ENCODE assay signal across 12 mouse cellular contexts in genomic region chr16:58703382-58704124, GRCm38 (mm10). TPM values are rescaled to one million over a fixed set of nuclear protein-coding genes. Genes with fewer than 3 reads are reported as not detected.
DNase-seq lines count a peak whose midpoint lies in the region; ATAC-seq and TF ChIP-seq lines count a peak whose summit lies in the region.
"Had no signal": no experiment of that assay in that cellular context is flagged by ENCODE, and none has a peak within 500 bp of the region (broad histone marks: within the 10 kb centered on the region; RNA-seq: fewer than 3 reads in every experiment).

No protein-coding gene starts in this region.

- H3K4me1 ChIP-seq in kidney, adult 2 months (ENCODE audit: control insufficient read depth, insufficient read depth, low read length) = peaks cover 5% of the 10 kb centered on the region
- H3K4me1 ChIP-seq in kidney, embryonic 16.5 days (ENCODE audit: insufficient read depth, low read length) = no peaks in the 10 kb centered on the region
- H3K4me1 ChIP-seq in heart, embryonic 15.5 days (replicated peaks) = peaks cover 13% of the 10 kb centered on the region

- no peak for ATAC-seq in kidney, embryonic 16.5 days (ENCODE audit: low FRiP score, low TSS enrichment)
- peak; percentile 31 for ATAC-seq in CD4-positive, CD25-positive, alpha-beta regulatory T cell, adult 4 months
- no peak; the same call in 1 of the 2 replicates for ATAC-seq in heart, embryonic 15.5 days (replicated peaks; ENCODE audit: insufficient number of reproducible peaks, insufficient read depth, low FRiP score, low read depth)

- H3K9ac ChIP-seq in kidney, embryonic 16.5 days (replicated peaks; ENCODE audit: low read length) = no peak overlapping the region
- no peak overlapping the region for H3K9ac ChIP-seq in heart, embryonic 15.5 days

- DNase-seq in kidney, adult 2 months = peak; percentile 72
- peak; percentile 35 for DNase-seq in lung, postnatal 36 days
- no peak for DNase-seq in thymus, postnatal 4 days
- DNase-seq in ovary, postnatal 36 days (ENCODE audit: low spot score) = no peak
- DNase-seq in liver = no peak

- H3K4me3 ChIP-seq in kidney, adult 2 months (ENCODE audit: insufficient read depth, low read depth, low read length) = no peak overlapping the region
- no peak overlapping the region for H3K4me3 ChIP-seq in kidney, embryonic 16.5 days (ENCODE audit: low read length)
- no peak overlapping the region for H3K4me3 ChIP-seq in heart, embryonic 15.5 days
- H3K4me3 ChIP-seq: embryonic facial prominence, embryonic 10.5 days; layer of hippocampus, adult 2 months had no signal

- no peaks in the 10 kb centered on the region for H3K36me3 ChIP-seq in kidney, adult 2 months (ENCODE audit: control insufficient read depth, insufficient read depth, low read length)
- H3K36me3 ChIP-seq in kidney, embryonic 16.5 days (ENCODE audit: insufficient read depth, low read length) = no peaks in the 10 kb centered on the region
- H3K36me3 ChIP-seq in heart, embryonic 15.5 days = no peaks in the 10 kb centered on the region
- H3K36me3 ChIP-seq: embryonic facial prominence, embryonic 10.5 days had no signal

- no peak for TF ChIP-seq CTCF in kidney, adult 2 months (conservative IDR thresholded peaks at IDR 0.05; ENCODE audit: insufficient read depth, insufficient read length, low read depth, low read length)

- no peak overlapping the region for H3K4me2 ChIP-seq in kidney, embryonic 16.5 days (replicated peaks; ENCODE audit: low read depth, low read length)
- peak overlapping the region; percentile 46 for H3K4me2 ChIP-seq in heart, embryonic 15.5 days

- no peaks in the 10 kb centered on the region for H3K27me3 ChIP-seq in kidney, adult 2 months (replicated peaks; ENCODE audit: control insufficient read depth, insufficient read depth, low read length)
- no peaks in the 10 kb centered on the region for H3K27me3 ChIP-seq in kidney, embryonic 16.5 days (ENCODE audit: insufficient read depth, low read length)
- no peaks in the 10 kb centered on the region for H3K27me3 ChIP-seq in heart, embryonic 15.5 days

- H3K9me3 ChIP-seq in kidney, embryonic 16.5 days (ENCODE audit: low read length) = no peaks in the 10 kb centered on the region
- no peaks in the 10 kb centered on the region for H3K9me3 ChIP-seq in heart, embryonic 15.5 days (replicated peaks)
- H3K9me3 ChIP-seq: embryonic facial prominence, embryonic 10.5 days had no signal

- WGBS in kidney, adult 2 months = 20% methylated on average over 10 of the region's 10 CpGs
- 25% methylated on average over 10 of the region's 10 CpGs for WGBS in kidney, embryonic 16.5 days
- WGBS in heart, embryonic 15.5 days = 11% methylated on average over 10 of the region's 10 CpGs

- no peak for TF ChIP-seq POLR2A in kidney, adult 2 months (IDR thresholded peaks at IDR 0.05; ENCODE audit: low read depth, low read length)

- 0 out of 2 replicates have a peak overlapping the region, but pooled peaks have one; percentile 45 for H3K27ac ChIP-seq in kidney, adult 2 months (ENCODE audit: insufficient read depth, low read depth, low read length)
- no peak overlapping the region for H3K27ac ChIP-seq in kidney, embryonic 16.5 days (ENCODE audit: low read length)
- peak overlapping the region; percentile 6; the same call in 1 of the 2 replicates for H3K27ac ChIP-seq in heart, embryonic 15.5 days
- H3K27ac ChIP-seq: embryonic facial prominence, embryonic 10.5 days; layer of hippocampus, adult 2 months had no signal

RNA-seq across cellular contexts. Expression of gene Gpr15, which starts 15.3 kb away (rescaled TPM):
- polyA plus RNA-seq in kidney, adult 2 months (2012; rRNA removed) = 0.08 and 0.09 TPM in 2 replicates
- not detected in 2 replicates for polyA plus RNA-seq in kidney, embryonic 16.5 days (2015; fragmentation: Nextera tagmentation; extraction: Ambion mirVana)
- polyA plus RNA-seq in CD4-positive, CD25-positive, alpha-beta regulatory T cell, adult 4 months (2017; shearing (Covaris generic)) = 10 to 100 TPM; 35.4 to 55.3 TPM
- 0.20 TPM in 1 of 2 replicates, not detected in the other for polyA plus RNA-seq in heart, embryonic 15.5 days (2015; fragmentation: Nextera tagmentation; extraction: Ambion mirVana)
- polyA plus RNA-seq: embryonic facial prominence, embryonic 10.5 days; liver, embryonic 16.5 days had no signal

RNA-seq across cellular contexts. Expression of gene Cldnd1, which starts 24.2 kb away (rescaled TPM):
- 45.0 and 47.0 TPM in 2 replicates for polyA plus RNA-seq in kidney, adult 2 months (2012; rRNA removed)
- polyA plus RNA-seq in kidney, embryonic 16.5 days (2015; fragmentation: Nextera tagmentation; extraction: Ambion mirVana) = 124 TPM in 2 replicates
- polyA plus RNA-seq in CD4-positive, CD25-positive, alpha-beta regulatory T cell, adult 4 months (2017; shearing (Covaris generic)) = 100 to 1,000 TPM; 201 to 243 TPM
- polyA plus RNA-seq in heart, embryonic 15.5 days (2015; fragmentation: Nextera tagmentation; extraction: Ambion mirVana) = 92.9 and 93.1 TPM in 2 replicates

RNA-seq across cellular contexts. Expression of gene Cpox, which starts 33.5 kb away (rescaled TPM):
- 27.7 and 29.8 TPM in 2 replicates for polyA plus RNA-seq in kidney, adult 2 months (2012; rRNA removed)
- polyA plus RNA-seq in kidney, embryonic 16.5 days (2015; fragmentation: Nextera tagmentation; extraction: Ambion mirVana) = 34.5 and 42.7 TPM in 2 replicates
- 10 to 100 TPM; 48.3 to 55.6 TPM for polyA plus RNA-seq in CD4-positive, CD25-positive, alpha-beta regulatory T cell, adult 4 months (2017; shearing (Covaris generic))
- polyA plus RNA-seq in heart, embryonic 15.5 days (2015; fragmentation: Nextera tagmentation; extraction: Ambion mirVana) = 32.0 and 41.1 TPM in 2 replicates

RNA-seq across cellular contexts. Expression of gene Olfr172, which starts 59.4 kb away (rescaled TPM):
- polyA plus RNA-seq in kidney, adult 2 months (2012; rRNA removed) = not detected in 2 replicates
- not detected in 2 replicates for polyA plus RNA-seq in kidney, embryonic 16.5 days (2015; fragmentation: Nextera tagmentation; extraction: Ambion mirVana)
- polyA plus RNA-seq in CD4-positive, CD25-positive, alpha-beta regulatory T cell, adult 4 months (2017; shearing (Covaris generic)) = under 1 TPM; 0.28 to 0.61 TPM
- polyA plus RNA-seq in heart, embryonic 15.5 days (2015; fragmentation: Nextera tagmentation; extraction: Ambion mirVana) = not detected in 2 replicates
- polyA plus RNA-seq: embryonic facial prominence, embryonic 10.5 days; frontal cortex, adult 2 months; liver, embryonic 16.5 days had no signal

Comparison
In these comparisons a context has a peak if more than half of its experiments do, and no peak if none do; other contexts are left out.
1. DNase-seq: peak in kidney, adult 2 months (single experiment) and lung, postnatal 36 days (single experiment); none in thymus, postnatal 4 days (single experiment), ovary, postnatal 36 days (single experiment) and liver (single experiment).
2. RNA of gene Gpr15, which starts 15.3 kb away (polyA plus RNA-seq): 35.4 to 55.3 TPM in CD4-positive, CD25-positive, alpha-beta regulatory T cell, adult 4 months; 0.08 to 0.09 TPM in kidney, adult 2 months, not detected in kidney, embryonic 16.5 days and 0.20 TPM in heart, embryonic 15.5 days; every median in the first group is over 10 times any median in the second.